Mouse (Mus musculus): ENCODE measurements around the gene Ajm1. TPM values are rescaled to one million over a fixed set of nuclear protein-coding genes. Genes with fewer than 3 reads are reported as not detected.
A peak's percentile ranks its signal among the peaks of the same experiment; 100 is the strongest.

The Ajm1 gene
- polyA plus RNA-seq, 1 experiment, result 2.2 TPM

- peaks cover 15% of the 10 kb centered on the region; the same call in 1 of the 2 replicates for H3K4me1 ChIP-seq (ENCODE audit: control insufficient read depth, insufficient read depth, insufficient read length, low read length)
- H3K27me3 ChIP-seq (ENCODE audit: control insufficient read depth, insufficient read depth, low read length), result no peaks in the 10 kb centered on the region
- no peak overlapping the region for H3K4me3 ChIP-seq (ENCODE audit: low read depth, low read length)
- WGBS, result 19% methylated on average over 5 of the region's 5 CpGs
- H3K27ac ChIP-seq (ENCODE audit: insufficient read depth, low read depth, low read length), result no peak overlapping the region
- TF ChIP-seq POLR2A (IDR thresholded peaks at IDR 0.05; ENCODE audit: low read depth, low read length) (no peak), CTCF (IDR thresholded peaks at IDR 0.05; ENCODE audit: extremely low read depth, insufficient read length, insufficient replicate concordance, low read depth, low read length) (peak; percentile 63; the same call in 1 of the 2 replicates)
- no peaks in the 10 kb centered on the region for H3K36me3 ChIP-seq (ENCODE audit: control insufficient read depth, insufficient read depth, low read length)
Measured at GRCm38 (mm10) chr2:25551186-25551585, 30.4 kb downstream of the Ajm1 start.

- WGBS, result 40% methylated on average over 9 of the region's 9 CpGs
- Histone ChIP-seq H3K4me1 (ENCODE audit: control insufficient read depth, insufficient read depth, insufficient read length, low read length) (peaks cover 17% of the 10 kb centered on the region), H3K27ac (ENCODE audit: insufficient read depth, low read depth, low read length) (peak overlapping the region; percentile 56), H3K27me3 (ENCODE audit: control insufficient read depth, insufficient read depth, low read length) (no peaks in the 10 kb centered on the region), H3K4me3 (ENCODE audit: low read depth, low read length) (no peak overlapping the region), H3K36me3 (ENCODE audit: control insufficient read depth, insufficient read depth, low read length) (no peaks in the 10 kb centered on the region)
- TF ChIP-seq CTCF (IDR thresholded peaks at IDR 0.05; ENCODE audit: extremely low read depth, insufficient read length, insufficient replicate concordance, low read depth, low read length) (no peak), POLR2A (IDR thresholded peaks at IDR 0.05; ENCODE audit: low read depth, low read length) (no peak)
Measured at GRCm38 (mm10) chr2:25549021-25549991, 32.3 kb downstream of the Ajm1 start.

DNA sequence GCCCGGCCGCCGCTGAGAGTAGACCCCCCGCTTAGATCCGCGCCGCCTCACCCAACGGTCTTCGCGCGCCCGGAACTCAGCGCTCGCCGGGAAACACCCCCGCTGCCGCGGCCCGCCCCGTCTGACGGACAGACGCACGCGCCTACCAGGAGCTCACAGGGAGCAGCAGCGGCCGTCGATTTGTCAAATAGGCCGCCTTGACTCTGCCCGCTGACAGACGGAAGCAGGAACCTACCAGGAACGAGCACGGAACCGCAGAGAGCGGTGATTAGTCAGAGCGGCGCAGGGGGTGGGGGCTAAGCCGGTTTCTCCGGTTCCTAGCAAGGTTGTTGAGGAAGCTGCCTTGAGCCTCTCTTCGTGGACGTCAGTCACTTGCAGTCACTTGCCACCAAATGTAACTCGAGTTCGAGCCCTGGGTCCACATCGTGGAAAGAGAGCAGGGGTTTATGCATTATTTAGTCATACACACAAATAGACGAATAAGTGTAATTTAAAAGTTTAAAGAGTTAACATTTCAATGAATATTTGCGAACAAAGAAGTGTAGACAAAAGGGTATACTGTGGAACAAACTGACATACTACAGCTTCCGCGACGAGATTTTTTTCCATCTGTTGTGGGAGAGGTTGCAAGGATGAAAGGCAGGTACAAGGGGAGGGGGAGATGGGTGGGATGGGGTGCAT, 34.6 kb downstream of the Ajm1 start, which contains the start of gene Traf2:
Traf2 (minus strand) TSS at position 130 of the 681 bp plus-strand sequence.
- Histone ChIP-seq H3K27ac (ENCODE audit: insufficient read depth, low read depth, low read length) (peak within 1 kb of the TSS; percentile 74), H3K4me3 (ENCODE audit: low read depth, low read length) (peak within 1 kb of the TSS; percentile 98), H3K27me3 (ENCODE audit: control insufficient read depth, insufficient read depth, low read length) (no peaks in the 10 kb centered on the region), H3K36me3 (ENCODE audit: control insufficient read depth, insufficient read depth, low read length) (no peaks in the 10 kb centered on the region), H3K4me1 (ENCODE audit: control insufficient read depth, insufficient read depth, insufficient read length, low read length) (peaks cover 18% of the 10 kb centered on the region)
- TF ChIP-seq POLR2A (IDR thresholded peaks at IDR 0.05; ENCODE audit: low read depth, low read length) (peak; percentile 48), CTCF (IDR thresholded peaks at IDR 0.05; ENCODE audit: extremely low read depth, insufficient read length, insufficient replicate concordance, low read depth, low read length) (no peak)
- WGBS, result 3% methylated on average over 48 of the region's 48 CpGs

DNA sequence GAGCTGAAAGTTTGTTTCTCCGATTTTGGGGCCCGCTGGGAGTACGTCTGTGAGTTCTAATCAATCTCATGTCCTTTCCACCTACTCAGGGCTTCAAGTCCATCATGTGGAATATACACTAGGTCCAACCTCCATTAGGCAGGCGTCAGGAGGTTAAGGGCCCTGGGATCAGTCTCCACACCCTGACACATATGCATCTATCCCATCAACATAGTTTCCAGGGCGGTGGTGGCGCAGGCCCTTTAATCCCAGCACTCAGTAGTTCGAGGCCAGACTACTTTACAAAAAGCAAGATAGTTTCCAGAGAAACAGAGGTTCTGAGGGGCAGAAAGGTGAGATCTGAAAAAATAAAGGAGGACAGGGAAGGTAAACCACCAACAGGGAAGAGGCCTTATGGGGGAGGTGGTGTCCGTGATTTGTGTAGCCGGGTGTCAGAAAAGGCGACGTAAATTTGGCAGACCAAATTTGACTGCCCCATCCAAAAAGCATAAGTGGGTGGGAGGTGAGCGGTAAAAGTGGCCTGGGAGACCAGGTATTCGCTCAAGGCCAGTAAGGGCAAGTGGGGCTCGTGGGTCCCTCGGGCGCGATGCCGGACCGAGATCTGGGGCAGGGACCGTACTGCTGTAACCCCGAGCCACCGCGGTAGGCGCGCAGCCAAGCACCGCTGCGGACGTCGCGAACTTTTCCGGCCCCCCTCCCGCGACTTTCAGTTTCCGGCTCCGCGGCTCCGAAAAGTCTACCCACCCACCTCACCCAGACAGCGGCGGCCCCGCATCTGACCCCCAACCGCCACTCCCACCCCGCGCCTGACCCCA, 35.4 kb downstream of the Ajm1 start:
- WGBS, result 3% methylated on average over 43 of the region's 43 CpGs
- TF ChIP-seq CTCF (IDR thresholded peaks at IDR 0.05; ENCODE audit: extremely low read depth, insufficient read length, insufficient replicate concordance, low read depth, low read length), result no peak
- TF ChIP-seq POLR2A (IDR thresholded peaks at IDR 0.05; ENCODE audit: low read depth, low read length), result no peak
- Histone ChIP-seq H3K36me3 (ENCODE audit: control insufficient read depth, insufficient read depth, low read length) (no peaks in the 10 kb centered on the region), H3K27ac (ENCODE audit: insufficient read depth, low read depth, low read length) (peak overlapping the region; percentile 74), H3K4me1 (ENCODE audit: control insufficient read depth, insufficient read depth, insufficient read length, low read length) (peaks cover 22% of the 10 kb centered on the region), H3K4me3 (ENCODE audit: low read depth, low read length) (peak overlapping the region; percentile 98), H3K27me3 (ENCODE audit: control insufficient read depth, insufficient read depth, low read length) (no peaks in the 10 kb centered on the region)

GRCm38 (mm10) chr2:25541644-25542367, 39.8 kb downstream of the Ajm1 start:
- Histone ChIP-seq H3K36me3 (ENCODE audit: control insufficient read depth, insufficient read depth, low read length) (peaks cover 16% of the 10 kb centered on the region), H3K27me3 (ENCODE audit: control insufficient read depth, insufficient read depth, low read length) (no peaks in the 10 kb centered on the region), H3K4me3 (ENCODE audit: low read depth, low read length) (no peak overlapping the region), H3K27ac (ENCODE audit: insufficient read depth, low read depth, low read length) (no peak overlapping the region), H3K4me1 (ENCODE audit: control insufficient read depth, insufficient read depth, insufficient read length, low read length) (peaks cover 8% of the 10 kb centered on the region)
- TF ChIP-seq CTCF (IDR thresholded peaks at IDR 0.05; ENCODE audit: extremely low read depth, insufficient read length, insufficient replicate concordance, low read depth, low read length), result no peak
- no peak for TF ChIP-seq POLR2A (IDR thresholded peaks at IDR 0.05; ENCODE audit: low read depth, low read length)
- WGBS, result 73% methylated on average over 10 of the region's 10 CpGs

DNA sequence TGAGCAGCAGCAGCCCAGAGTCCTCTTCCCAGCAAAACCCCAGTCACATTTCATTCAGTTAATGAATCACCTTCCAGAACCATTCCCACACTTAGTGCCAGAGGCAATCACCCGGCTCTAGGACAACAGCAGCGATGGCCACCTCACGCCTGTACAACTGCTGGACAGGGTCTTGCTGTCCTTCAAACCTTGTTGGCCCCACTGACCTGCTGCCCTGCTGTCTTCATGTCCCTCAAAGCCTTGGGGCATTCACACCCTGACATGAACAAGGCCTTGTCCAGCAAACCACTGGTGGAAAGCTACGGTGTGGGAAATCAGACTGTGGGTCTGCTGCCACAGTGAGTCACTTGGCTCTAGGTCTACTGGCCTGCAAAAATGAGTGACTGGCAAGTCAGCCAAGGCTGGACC, 41.0 kb downstream of the Ajm1 start:
- Histone ChIP-seq H3K4me3 (ENCODE audit: low read depth, low read length) (no peak overlapping the region), H3K36me3 (ENCODE audit: control insufficient read depth, insufficient read depth, low read length) (peaks cover 26% of the 10 kb centered on the region), H3K27me3 (ENCODE audit: control insufficient read depth, insufficient read depth, low read length) (no peaks in the 10 kb centered on the region), H3K4me1 (ENCODE audit: control insufficient read depth, insufficient read depth, insufficient read length, low read length) (peaks cover 5% of the 10 kb centered on the region), H3K27ac (ENCODE audit: insufficient read depth, low read depth, low read length) (no peak overlapping the region)
- TF ChIP-seq CTCF (IDR thresholded peaks at IDR 0.05; ENCODE audit: extremely low read depth, insufficient read length, insufficient replicate concordance, low read depth, low read length) (no peak), POLR2A (IDR thresholded peaks at IDR 0.05; ENCODE audit: low read depth, low read length) (no peak)
- WGBS, result 91% methylated on average over 4 of the region's 4 CpGs

All from small intestine, adult 2 months (tissue).